Mouse (Mus musculus): ENCODE results near the gene Kcnq5. TPM values are rescaled to one million over a fixed set of nuclear protein-coding genes. Genes with fewer than 3 reads are reported as not detected.

Kcnq5 gene
- polyA plus RNA-seq, 1 experiment = 1.8 TPM

GRCm38 (mm10) chr1:21506665-21507064, 455.1 kb downstream of the Kcnq5 start:
- 86% methylated on average over 7 of the region's 7 CpGs for WGBS
- Histone ChIP-seq H3K4me1 (ENCODE audit: control insufficient read depth, insufficient read depth, low read length) (no peaks in the 10 kb centered on the region), H3K27me3 (ENCODE audit: control insufficient read depth, insufficient read depth, low read length) (no peaks in the 10 kb centered on the region), H3K4me3 (replicated peaks; ENCODE audit: insufficient read depth, low read depth, low read length) (no peak overlapping the region), H3K27ac (ENCODE audit: insufficient read depth, low read length) (no peak overlapping the region)
- TF ChIP-seq POLR2A (IDR thresholded peaks at IDR 0.05; ENCODE audit: borderline replicate concordance, insufficient read depth, low read length) (no peak), CTCF (IDR thresholded peaks at IDR 0.05; ENCODE audit: borderline replicate concordance, insufficient read depth, low read depth, low read length) (no peak)
- no peak for DNase-seq

DNA sequence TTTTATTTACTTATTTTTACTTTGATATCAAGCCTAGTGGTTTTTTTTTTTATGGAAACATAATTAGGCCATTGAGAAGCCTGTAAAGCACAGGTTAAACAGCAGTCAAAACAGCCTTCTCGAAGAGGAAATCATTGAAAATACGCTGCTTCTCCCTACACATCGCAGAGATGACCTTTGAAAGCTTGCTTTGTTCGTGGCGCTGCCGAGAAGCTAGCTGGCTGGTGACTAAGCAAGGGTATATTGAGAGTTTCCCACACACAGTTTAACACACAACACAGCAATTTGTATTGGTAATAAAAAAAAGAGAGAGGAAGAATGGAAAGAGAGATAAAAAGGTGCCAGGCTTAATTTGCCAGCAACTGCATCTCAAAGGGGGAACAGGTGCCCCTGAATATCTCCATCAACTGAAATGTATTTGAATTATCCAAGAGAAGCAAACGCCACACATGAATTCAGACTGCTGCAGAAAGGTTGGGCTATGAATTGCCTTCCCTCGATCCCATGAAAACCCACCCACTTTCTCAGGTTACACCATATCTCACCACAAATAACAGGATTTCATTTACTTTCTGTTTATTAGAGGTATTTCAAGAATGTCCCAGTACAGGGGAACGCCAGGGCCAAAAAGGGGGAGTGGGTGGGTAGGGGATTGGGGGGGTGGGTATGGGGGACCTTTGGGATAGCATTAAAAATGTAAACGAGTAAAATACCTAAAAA, 461.8 kb downstream of the Kcnq5 start:
- DNase-seq = no peak
- no peaks in the 10 kb centered on the region for H3K27me3 ChIP-seq (ENCODE audit: control insufficient read depth, insufficient read depth, low read length)
- TF ChIP-seq CTCF (IDR thresholded peaks at IDR 0.05; ENCODE audit: borderline replicate concordance, insufficient read depth, low read depth, low read length) = no peak
- no peak for TF ChIP-seq POLR2A (IDR thresholded peaks at IDR 0.05; ENCODE audit: borderline replicate concordance, insufficient read depth, low read length)

DNA sequence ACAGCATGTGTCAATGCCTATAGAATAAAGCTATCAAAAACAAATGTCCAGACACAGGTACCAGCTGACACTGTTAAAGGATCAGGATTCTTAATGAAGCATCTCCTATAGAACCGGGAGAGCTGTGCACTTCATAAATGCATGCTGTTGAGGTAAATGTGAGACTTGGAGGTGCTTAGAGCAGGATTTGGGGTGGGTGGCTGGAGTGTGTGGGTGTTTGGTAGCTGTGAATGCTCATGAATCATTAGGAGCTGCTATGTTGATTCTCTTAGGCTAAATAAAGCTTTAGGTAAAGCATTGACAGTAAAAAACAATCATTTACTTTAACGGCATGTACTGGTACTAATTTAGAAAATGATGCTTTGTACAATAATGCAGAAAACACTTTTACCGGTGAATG, 465.4 kb downstream of the Kcnq5 start:
- no peak for DNase-seq

More for the DNA sequence above, 461.8 kb downstream of the Kcnq5 start:
- no peak overlapping the region for H3K27ac ChIP-seq (ENCODE audit: insufficient read depth, low read length)
- H3K4me3 ChIP-seq (replicated peaks; ENCODE audit: insufficient read depth, low read depth, low read length) = no peak overlapping the region
- WGBS = 74% methylated on average over 10 of the region's 10 CpGs
- no peaks in the 10 kb centered on the region for H3K4me1 ChIP-seq (ENCODE audit: control insufficient read depth, insufficient read depth, low read length)

GRCm38 (mm10) chr1:21488645-21489044, 473.1 kb downstream of the Kcnq5 start:
- no peak for TF ChIP-seq CTCF (IDR thresholded peaks at IDR 0.05; ENCODE audit: borderline replicate concordance, insufficient read depth, low read depth, low read length)
- no peak for TF ChIP-seq POLR2A (IDR thresholded peaks at IDR 0.05; ENCODE audit: borderline replicate concordance, insufficient read depth, low read length)
- Histone ChIP-seq H3K27me3 (ENCODE audit: control insufficient read depth, insufficient read depth, low read length) (no peaks in the 10 kb centered on the region), H3K4me3 (replicated peaks; ENCODE audit: insufficient read depth, low read depth, low read length) (no peak overlapping the region), H3K27ac (ENCODE audit: insufficient read depth, low read length) (no peak overlapping the region), H3K4me1 (ENCODE audit: control insufficient read depth, insufficient read depth, low read length) (no peaks in the 10 kb centered on the region)
- 92% methylated on average over 3 of the region's 3 CpGs for WGBS
- no peak for DNase-seq

More for the DNA sequence above, 465.4 kb downstream of the Kcnq5 start:
- TF ChIP-seq CTCF (IDR thresholded peaks at IDR 0.05; ENCODE audit: borderline replicate concordance, insufficient read depth, low read depth, low read length) = no peak
- no peak for TF ChIP-seq POLR2A (IDR thresholded peaks at IDR 0.05; ENCODE audit: borderline replicate concordance, insufficient read depth, low read length)
- Histone ChIP-seq H3K27me3 (ENCODE audit: control insufficient read depth, insufficient read depth, low read length) (no peaks in the 10 kb centered on the region), H3K4me1 (ENCODE audit: control insufficient read depth, insufficient read depth, low read length) (no peaks in the 10 kb centered on the region), H3K27ac (ENCODE audit: insufficient read depth, low read length) (no peak overlapping the region), H3K4me3 (replicated peaks; ENCODE audit: insufficient read depth, low read depth, low read length) (no peak overlapping the region)
- WGBS = 94% methylated on average over 3 of the region's 3 CpGs

GRCm38 (mm10) chr1:21486266-21486665, 475.5 kb downstream of the Kcnq5 start:
- no peak overlapping the region for H3K4me3 ChIP-seq (replicated peaks; ENCODE audit: insufficient read depth, low read depth, low read length)
- no peak overlapping the region for H3K27ac ChIP-seq (ENCODE audit: insufficient read depth, low read length)
- no peak for DNase-seq
- TF ChIP-seq CTCF (IDR thresholded peaks at IDR 0.05; ENCODE audit: borderline replicate concordance, insufficient read depth, low read depth, low read length) (no peak), POLR2A (IDR thresholded peaks at IDR 0.05; ENCODE audit: borderline replicate concordance, insufficient read depth, low read length) (no peak)
- no peaks in the 10 kb centered on the region for H3K27me3 ChIP-seq (ENCODE audit: control insufficient read depth, insufficient read depth, low read length)
- 62% methylated on average over 5 of the region's 5 CpGs for WGBS
- H3K4me1 ChIP-seq (ENCODE audit: control insufficient read depth, insufficient read depth, low read length) = no peaks in the 10 kb centered on the region

DNA sequence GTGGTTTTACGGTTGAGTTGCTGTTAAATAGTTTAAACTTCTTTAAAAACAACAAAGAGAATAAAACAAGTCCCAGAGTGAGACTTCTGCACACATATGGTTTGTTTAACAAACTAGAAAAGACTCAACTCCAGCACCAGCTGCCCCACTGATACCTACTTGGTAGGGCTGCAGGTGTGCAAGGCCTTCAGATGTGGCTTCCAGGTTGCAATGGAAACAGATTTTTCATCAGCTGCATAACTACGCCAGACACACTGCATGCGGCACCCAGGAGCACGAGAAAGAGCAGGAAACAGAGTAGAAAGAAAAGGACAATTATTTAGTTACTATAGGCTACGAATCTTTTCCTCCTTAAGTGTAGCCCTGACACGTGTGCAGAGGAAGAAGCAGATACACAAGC, 492.4 kb downstream of the Kcnq5 start:
- Histone ChIP-seq H3K27ac (ENCODE audit: insufficient read depth, low read length) (no peak overlapping the region), H3K4me1 (ENCODE audit: control insufficient read depth, insufficient read depth, low read length) (no peaks in the 10 kb centered on the region), H3K4me3 (replicated peaks; ENCODE audit: insufficient read depth, low read depth, low read length) (no peak overlapping the region), H3K27me3 (ENCODE audit: control insufficient read depth, insufficient read depth, low read length) (no peaks in the 10 kb centered on the region)
- WGBS = 90% methylated on average over 6 of the region's 6 CpGs
- DNase-seq = no peak
- no peak for TF ChIP-seq POLR2A (IDR thresholded peaks at IDR 0.05; ENCODE audit: borderline replicate concordance, insufficient read depth, low read length)
- no peak for TF ChIP-seq CTCF (IDR thresholded peaks at IDR 0.05; ENCODE audit: borderline replicate concordance, insufficient read depth, low read depth, low read length)

GRCm38 (mm10) chr1:21466431-21466830, 495.3 kb downstream of the Kcnq5 start:
- TF ChIP-seq POLR2A (IDR thresholded peaks at IDR 0.05; ENCODE audit: borderline replicate concordance, insufficient read depth, low read length) (no peak), CTCF (IDR thresholded peaks at IDR 0.05; ENCODE audit: borderline replicate concordance, insufficient read depth, low read depth, low read length) (no peak)
- Histone ChIP-seq H3K27me3 (ENCODE audit: control insufficient read depth, insufficient read depth, low read length) (no peaks in the 10 kb centered on the region), H3K4me1 (ENCODE audit: control insufficient read depth, insufficient read depth, low read length) (no peaks in the 10 kb centered on the region), H3K27ac (ENCODE audit: insufficient read depth, low read length) (no peak overlapping the region), H3K4me3 (replicated peaks; ENCODE audit: insufficient read depth, low read depth, low read length) (no peak overlapping the region)
- no peak for DNase-seq
- WGBS = 85% methylated on average over 4 of the region's 4 CpGs

GRCm38 (mm10) chr1:21460941-21461689, 500.6 kb downstream of the Kcnq5 start:
- DNase-seq = peak; percentile 38 to 48
- TF ChIP-seq CTCF (IDR thresholded peaks at IDR 0.05; ENCODE audit: borderline replicate concordance, insufficient read depth, low read depth, low read length) (peak; percentile 63), POLR2A (IDR thresholded peaks at IDR 0.05; ENCODE audit: borderline replicate concordance, insufficient read depth, low read length) (no peak)
- Histone ChIP-seq H3K27ac (ENCODE audit: insufficient read depth, low read length) (no peak overlapping the region), H3K27me3 (ENCODE audit: control insufficient read depth, insufficient read depth, low read length) (no peaks in the 10 kb centered on the region), H3K4me1 (ENCODE audit: control insufficient read depth, insufficient read depth, low read length) (no peaks in the 10 kb centered on the region), H3K4me3 (replicated peaks; ENCODE audit: insufficient read depth, low read depth, low read length) (no peak overlapping the region)
- WGBS = 45% methylated on average over 18 of the region's 18 CpGs
